Mouse (Mus musculus) kidney, postnatal 36 days (tissue): ENCODE data around the gene Fam186b.

ENCODE experiments used
- DNase-seq, 2 experiments: peaks; one replicate each; pipeline ENCODE4 v3.0.0; 2021 to 2022; ENCODE audit warnings: mixed read lengths in 2 of 2

The Fam186b gene

GRCm38 (mm10) chr15:99319411-99319871 lies 23.8 kb upstream of the Fam186b start:
- peak; percentile 61 to 63 for DNase-seq

- DNase-seq, result peak; percentile 40 to 63
Measured at GRCm38 (mm10) chr15:99318861-99319410, 23.2 kb upstream of the Fam186b start.

GRCm38 (mm10) chr15:99318071-99318470 lies 22.4 kb upstream of the Fam186b start:
- no peak for DNase-seq

GRCm38 (mm10) chr15:99317267-99317651 lies 21.6 kb upstream of the Fam186b start:
- DNase-seq, result peak; percentile 69 to 84

- peak; percentile 85 to 89 for DNase-seq
Measured at GRCm38 (mm10) chr15:99316314-99317266, 20.9 kb upstream of the Fam186b start.

- peak; percentile 54 to 60 for DNase-seq
Measured at GRCm38 (mm10) chr15:99314891-99315290, 19.2 kb upstream of the Fam186b start.

- no peak for DNase-seq
Measured at GRCm38 (mm10) chr15:99310617-99311016, 14.9 kb upstream of the Fam186b start.

GRCm38 (mm10) chr15:99309549-99309948 lies 13.9 kb upstream of the Fam186b start:
- no peak for DNase-seq

GRCm38 (mm10) chr15:99307476-99307875 lies 11.8 kb upstream of the Fam186b start:
- peak in 1 of 2 experiments; percentile 43 for DNase-seq

GRCm38 (mm10) chr15:99296213-99296612 lies 525 bp upstream of the Fam186b start:
- no peak for DNase-seq

GRCm38 (mm10) chr15:99294813-99295374 lies 794 bp downstream of the Fam186b start, which contains the start of gene Prpf40b:
Prpf40b (plus strand) TSS chr15:99295087.
- DNase-seq, result peak; percentile 95 to 96

GRCm38 (mm10) chr15:99294287-99294686 lies 1.4 kb downstream of the Fam186b start:
- DNase-seq, result peak in 1 of 2 experiments; percentile 12

- no peak for DNase-seq
Measured at GRCm38 (mm10) chr15:99290586-99290985, 5.1 kb downstream of the Fam186b start.

GRCm38 (mm10) chr15:99285189-99285535 lies 10.5 kb downstream of the Fam186b start:
- DNase-seq, result no peak

GRCm38 (mm10) chr15:99284527-99285188 lies 11.0 kb downstream of the Fam186b start:
- DNase-seq, result peak; percentile 79 to 91

GRCm38 (mm10) chr15:99283456-99283855 lies 12.2 kb downstream of the Fam186b start:
- DNase-seq, result peak in 1 of 2 experiments; percentile 31

GRCm38 (mm10) chr15:99278271-99278670 lies 17.4 kb downstream of the Fam186b start:
- DNase-seq, result no peak

- DNase-seq, result no peak
Measured at GRCm38 (mm10) chr15:99276095-99276494, 19.6 kb downstream of the Fam186b start.

GRCm38 (mm10) chr15:99265679-99266078 lies 30.0 kb downstream of the Fam186b start:
- peak; percentile 84 to 89 for DNase-seq

GRCm38 (mm10) chr15:99264363-99264762 lies 31.3 kb downstream of the Fam186b start:
- DNase-seq, result no peak

- DNase-seq, result no peak
Measured at GRCm38 (mm10) chr15:99262702-99263101, 33.0 kb downstream of the Fam186b start.

GRCm38 (mm10) chr15:99259730-99260252 lies 35.9 kb downstream of the Fam186b start:
- DNase-seq, result peak; percentile 84 to 85
